Mouse (Mus musculus): Measurements from ENCODE around the gene Supt7l. TPM values are rescaled to one million over a fixed set of nuclear protein-coding genes. Genes with fewer than 3 reads are reported as not detected.
"Not testable (repeated sequence)": the region's sequence is repeated elsewhere in the genome, so short reads cannot be mapped to it uniquely, and the experiment has no call there.

Supt7l gene
- total RNA-seq (2021) = 10 to 100 TPM; 17.6 to 17.9 TPM

DNA sequence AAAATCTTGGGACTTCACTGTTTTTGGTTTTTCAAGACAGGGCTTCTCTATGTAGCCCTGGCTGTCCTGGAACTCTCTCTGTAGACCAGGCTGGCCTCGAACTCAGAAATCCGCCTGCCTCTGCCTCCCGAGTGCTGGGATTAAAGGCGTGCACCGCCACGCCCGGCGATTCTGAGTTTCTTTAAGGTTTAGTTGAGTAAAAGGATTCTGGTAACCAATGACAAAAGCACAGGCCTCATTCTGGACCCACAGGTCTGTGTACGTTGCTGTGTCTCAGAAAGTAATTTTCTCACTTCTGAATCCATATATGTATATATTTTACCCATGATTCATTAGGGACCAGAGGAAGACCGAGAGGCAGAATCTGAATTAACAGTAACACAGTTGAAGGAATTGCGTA, at the start of gene Supt7l:
TSS of gene Supt7l (minus strand) at position 101 of the 400 bp plus-strand sequence.
- DNase-seq; intact Hi-C loops (cut with DNase I): not testable (repeated sequence)

DNA sequence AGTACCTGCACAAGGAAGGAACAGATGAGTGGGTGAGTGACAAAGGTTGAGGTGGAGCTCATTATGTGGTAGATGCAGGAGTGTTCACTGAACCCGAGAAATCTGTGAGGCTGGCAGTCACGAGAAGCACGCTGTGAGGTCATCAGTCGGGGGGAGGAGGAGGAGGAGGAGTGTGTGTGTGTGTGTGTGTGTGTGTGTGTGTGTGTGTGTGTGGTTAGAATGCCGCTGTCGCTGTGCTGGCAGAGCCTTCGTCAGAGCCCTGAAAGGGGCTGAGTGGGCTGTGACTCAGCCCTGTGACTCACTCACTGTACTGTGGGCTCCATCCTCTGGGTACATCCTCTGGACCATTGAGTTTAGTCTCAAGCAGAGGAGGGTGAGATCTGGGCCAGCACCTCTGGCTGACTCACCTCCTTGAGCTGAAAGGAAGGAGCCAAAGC, 49.0 kb upstream of the Supt7l start:
- intact Hi-C loops (cut with DNase I) = no loop called here
- DNase-seq = no peak

DNA sequence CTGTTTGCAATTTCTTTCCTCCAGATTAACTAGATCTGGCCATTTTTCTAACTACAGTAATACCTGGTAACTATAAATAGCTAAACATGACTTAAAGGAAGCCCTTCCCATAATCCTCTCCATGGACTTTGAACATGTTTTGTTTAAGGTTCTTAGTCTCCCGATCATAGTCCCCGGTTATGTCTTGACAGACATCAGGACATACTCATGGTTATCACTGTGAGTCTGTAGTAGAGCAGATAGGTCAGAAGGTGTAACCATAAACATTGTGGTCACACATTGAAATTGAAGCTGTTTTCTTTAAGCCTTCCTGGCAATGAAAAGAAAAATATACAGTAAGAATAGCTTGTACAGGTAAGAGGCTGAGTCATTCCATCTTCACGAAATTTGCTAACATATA, 46.1 kb upstream of the Supt7l start:
- DNase-seq = no peak
- intact Hi-C loops (cut with DNase I) = no loop called here

DNA sequence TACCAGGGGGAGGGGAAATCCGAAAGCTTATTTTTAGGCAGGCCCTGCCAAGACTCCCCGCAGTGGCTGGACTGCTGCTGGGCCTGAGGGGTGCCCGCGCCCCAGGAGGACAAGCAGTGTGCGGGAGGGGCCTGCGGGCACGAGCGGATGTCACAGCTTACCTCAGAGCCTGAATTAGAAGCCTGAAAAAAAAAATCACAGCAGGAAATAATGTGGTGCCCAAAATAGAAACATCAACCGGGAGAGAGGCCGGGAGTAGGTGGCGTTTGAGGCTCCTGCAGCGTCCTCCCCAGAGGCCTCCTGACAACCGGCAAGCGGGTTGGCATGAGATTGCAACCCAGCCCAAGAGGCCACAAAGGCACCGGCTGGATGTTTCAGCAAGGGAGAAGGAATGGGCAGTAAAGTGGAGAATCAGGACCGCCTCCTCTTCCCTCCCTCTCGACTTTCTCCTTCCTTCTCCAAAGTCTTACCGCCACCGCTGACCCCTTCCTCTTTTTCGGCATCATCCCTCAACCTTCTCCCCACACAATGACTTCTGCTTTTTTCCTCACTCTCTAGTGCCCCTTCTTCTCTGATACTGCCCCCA, 43.5 kb upstream of the Supt7l start:
- peak; percentile 13 for DNase-seq
- intact Hi-C loops (cut with DNase I) = no loop called here

DNA sequence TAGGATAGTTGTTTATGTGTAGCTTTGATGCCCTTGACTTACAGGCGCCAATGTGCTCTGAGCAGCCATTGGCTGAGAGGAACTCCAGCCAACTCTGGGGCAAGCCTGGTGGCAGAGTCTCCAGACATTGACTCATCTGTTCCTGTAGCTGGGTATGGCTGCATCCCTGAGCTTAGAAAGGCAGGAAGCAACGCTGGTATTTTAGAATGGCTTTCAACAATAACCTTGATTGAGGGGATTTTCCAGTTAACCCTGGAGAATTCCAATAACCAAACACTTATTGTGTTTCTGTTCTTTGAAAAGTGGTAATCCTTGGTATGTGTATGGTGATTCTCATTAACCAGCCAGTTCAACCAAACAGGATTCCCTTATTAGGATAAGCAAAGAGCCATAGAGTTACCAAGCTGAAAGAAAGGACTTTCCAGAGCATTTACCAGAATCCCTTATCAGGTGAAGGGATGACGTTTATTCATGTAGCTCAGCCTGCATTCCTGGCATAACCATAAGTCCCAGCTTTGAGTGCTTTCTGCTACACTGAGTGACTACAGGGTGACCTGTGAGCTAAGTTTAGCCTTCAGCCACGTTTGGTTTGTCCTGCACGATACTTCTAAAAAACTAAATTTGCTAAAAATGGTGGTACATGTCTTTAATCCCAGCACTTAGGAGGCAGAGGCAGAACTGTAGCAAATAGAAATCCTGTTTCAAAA, 40.5 kb upstream of the Supt7l start:
- intact Hi-C loops (cut with DNase I) = loop anchor here (10.0 kb wide), 1 partner anchor 737 kb away; no protein-coding TSS in a partner anchor
- DNase-seq = no peak

DNA sequence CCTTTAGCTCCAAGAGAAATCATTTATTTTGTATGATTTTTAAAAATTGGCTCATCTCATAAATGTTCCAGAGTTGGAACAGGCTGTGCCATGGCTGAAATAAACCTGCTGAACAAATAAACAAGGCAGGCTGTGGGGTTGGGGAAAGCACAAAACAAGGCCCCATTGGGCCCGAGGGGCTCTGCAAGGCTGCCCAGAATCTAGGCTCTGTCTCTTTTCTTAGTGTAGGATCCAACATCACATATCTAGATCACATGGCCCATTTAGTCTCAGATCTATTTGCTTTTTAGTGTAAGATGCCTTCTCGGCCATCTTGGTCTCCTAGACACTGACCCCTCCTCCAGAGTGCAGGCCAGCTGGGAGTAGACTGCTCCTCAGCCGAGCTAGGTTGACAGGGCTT, 38.9 kb upstream of the Supt7l start:
- intact Hi-C loops (cut with DNase I) = loop anchor here (10.0 kb wide), 1 partner anchor 738 kb away; no protein-coding TSS in a partner anchor

DNA sequence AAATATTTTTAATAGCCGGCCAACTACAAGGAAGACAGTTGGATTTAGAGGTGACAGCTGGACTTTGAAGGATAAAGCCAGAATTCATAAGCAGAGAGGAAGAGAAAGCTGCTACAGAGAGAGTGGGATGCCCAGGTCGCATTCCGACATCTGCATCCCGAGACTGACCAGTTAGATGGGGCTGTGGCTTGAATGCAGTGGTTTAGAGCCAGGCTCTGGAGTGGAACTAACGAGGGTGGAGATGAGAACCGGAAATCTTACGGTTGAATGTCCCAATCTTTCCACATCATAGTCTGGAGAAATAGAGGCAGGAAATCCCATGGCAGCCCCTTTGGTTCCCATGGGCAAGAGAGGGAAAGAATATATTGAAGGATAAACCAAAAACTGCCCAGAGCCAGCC, 38.4 kb upstream of the Supt7l start:
- intact Hi-C loops (cut with DNase I) = loop anchor here (10.0 kb wide), 1 partner anchor 739 kb away; no protein-coding TSS in a partner anchor
- no peak for DNase-seq

More for the DNA sequence above, 38.9 kb upstream of the Supt7l start:
- no peak for DNase-seq

DNA sequence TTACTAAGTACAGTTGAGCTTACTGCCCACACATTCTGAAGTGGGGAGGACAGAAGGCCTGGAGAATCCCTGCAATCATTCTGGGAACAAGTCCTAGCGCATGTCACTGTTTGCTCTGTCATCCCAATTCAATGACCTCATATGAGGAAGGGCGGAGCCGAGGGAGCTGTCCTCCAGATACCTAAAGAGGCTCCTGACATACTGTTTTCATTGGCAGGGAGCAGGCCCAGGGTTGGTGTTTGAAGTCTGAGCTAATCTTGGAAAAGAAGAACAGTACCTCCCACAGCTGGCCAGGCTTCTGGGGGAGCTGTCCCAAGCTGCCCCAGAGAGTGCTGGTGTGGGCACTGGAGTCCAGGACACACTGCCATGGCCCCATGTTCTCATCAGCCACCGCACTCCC, 37.4 kb upstream of the Supt7l start:
- no peak for DNase-seq
- intact Hi-C loops (cut with DNase I) = loop anchor here (2.0 to 10.0 kb wide), 2 partner anchors 574 to 740 kb away; no protein-coding TSS in a partner anchor

DNA sequence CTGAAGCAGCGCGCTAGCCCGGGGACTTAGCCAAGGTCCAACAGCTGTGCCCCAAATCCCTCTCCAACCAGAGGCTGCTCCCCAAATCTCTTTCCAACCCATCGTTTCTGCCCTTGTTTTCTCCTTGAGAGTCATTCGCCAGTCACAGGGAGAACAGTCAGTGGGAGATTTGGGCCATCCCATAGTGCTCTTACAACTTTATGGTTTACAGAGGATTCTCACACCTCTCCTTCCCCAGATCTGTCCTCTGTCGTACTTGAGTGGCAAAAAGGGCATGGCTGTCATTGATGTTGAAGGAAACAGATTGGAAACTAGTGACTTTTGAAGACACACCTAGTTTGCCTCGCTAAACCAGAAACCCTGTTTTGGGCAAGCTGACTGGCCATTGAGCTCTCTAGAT, 36.3 kb upstream of the Supt7l start:
- DNase-seq = no peak
- intact Hi-C loops (cut with DNase I) = loop anchor here (2.0 to 10.0 kb wide), 2 partner anchors 575 to 741 kb away; no protein-coding TSS in a partner anchor

DNA sequence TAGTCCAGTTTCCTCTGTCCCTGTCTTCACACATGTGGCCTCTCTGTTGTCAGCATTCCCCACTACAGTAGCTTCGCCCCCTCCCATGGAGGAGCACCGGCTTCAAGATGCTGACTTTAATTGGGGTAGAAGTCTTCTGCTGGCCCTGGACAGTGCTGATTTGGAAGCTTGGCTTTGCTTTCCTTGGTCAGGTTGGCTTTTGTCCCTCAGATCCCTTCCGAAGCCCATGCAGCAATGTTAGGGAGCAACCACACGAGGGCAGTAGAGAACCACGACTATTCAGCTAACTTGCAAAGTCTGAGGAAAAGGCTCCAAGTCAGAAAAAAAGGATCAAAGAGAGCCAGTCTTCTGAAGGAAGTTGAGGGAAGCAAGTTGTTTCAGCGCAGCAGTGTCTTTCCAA, 35.9 kb upstream of the Supt7l start:
- peak; percentile 67 for DNase-seq
- intact Hi-C loops (cut with DNase I) = loop anchor here (10.0 kb wide), 1 partner anchor 741 kb away; no protein-coding TSS in a partner anchor

DNA sequence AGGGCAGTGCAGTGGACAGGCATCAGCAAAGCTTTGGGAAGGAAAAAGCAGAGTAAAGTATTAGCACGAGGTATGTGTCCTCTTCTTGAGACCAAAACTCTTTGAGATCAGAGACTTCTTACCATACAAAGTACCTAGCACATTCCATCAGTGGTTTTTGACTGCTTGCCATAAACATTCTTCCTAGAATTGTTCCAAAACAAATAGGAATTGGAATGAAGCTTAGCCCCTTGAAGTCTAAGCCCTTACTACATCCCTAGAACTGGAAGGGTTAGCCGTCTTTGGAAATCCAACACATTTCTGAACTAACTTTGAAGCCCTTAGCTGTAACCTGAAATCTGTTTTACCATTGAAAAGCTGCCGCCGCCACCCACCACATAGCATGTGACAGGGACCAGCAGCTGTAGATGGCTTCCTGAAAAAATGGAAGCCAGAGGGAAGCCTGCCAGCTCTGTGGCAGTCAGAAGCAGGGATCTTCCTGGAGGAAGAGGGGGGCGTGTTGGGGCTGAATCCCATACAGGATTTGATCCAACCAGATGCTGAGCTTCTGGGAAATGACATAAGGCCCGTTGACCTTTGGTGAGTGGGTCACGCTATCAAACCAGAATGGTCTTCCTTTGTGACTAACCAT, 34.5 kb upstream of the Supt7l start:
- intact Hi-C loops (cut with DNase I) = loop anchor here (10.0 kb wide), 1 partner anchor 743 kb away; no protein-coding TSS in a partner anchor
- DNase-seq = no peak

DNA sequence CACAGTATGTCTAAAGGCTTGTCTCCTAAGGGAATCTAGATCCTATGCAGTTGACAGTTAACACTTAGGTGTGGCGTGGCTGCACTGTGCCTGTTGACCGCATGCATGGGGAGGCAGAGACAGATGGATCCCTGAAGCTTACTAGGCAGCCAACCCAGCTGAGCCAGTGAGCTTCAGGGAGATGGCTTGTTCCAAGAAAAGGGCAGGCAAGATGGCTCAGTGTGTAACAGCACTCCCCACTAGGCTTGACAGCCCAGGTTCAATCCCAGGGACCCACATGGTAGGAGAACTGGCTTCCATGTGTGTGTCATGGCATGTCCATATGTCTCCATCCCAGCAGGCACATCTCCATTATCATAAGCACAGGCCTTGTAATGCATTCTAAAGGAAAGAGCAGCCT, 32.7 kb upstream of the Supt7l start:
- intact Hi-C loops (cut with DNase I) = loop anchor here (10.0 kb wide), 1 partner anchor 744 kb away; no protein-coding TSS in a partner anchor
- DNase-seq = no peak

DNA sequence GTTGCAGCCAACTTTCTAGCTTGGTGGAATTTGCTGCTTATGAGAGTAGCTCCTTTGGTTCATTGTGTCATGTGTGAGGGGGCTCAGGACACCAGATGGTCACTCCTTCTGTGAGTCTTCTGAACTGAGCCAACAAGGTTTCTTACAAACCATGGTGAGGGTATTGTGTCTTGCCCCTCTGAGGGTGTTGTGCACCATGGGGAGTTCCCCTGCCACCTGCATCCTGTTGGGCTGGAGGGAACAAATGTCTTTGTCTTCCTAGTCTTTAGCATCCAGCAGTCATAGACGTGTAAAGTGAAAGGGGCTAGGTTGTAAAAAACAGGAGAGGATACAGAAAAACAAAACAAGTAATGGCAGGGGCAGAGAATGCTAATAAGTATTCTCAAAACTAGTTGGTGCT, 31.8 kb upstream of the Supt7l start:
- intact Hi-C loops (cut with DNase I) = no loop called here
- DNase-seq = no peak

DNA sequence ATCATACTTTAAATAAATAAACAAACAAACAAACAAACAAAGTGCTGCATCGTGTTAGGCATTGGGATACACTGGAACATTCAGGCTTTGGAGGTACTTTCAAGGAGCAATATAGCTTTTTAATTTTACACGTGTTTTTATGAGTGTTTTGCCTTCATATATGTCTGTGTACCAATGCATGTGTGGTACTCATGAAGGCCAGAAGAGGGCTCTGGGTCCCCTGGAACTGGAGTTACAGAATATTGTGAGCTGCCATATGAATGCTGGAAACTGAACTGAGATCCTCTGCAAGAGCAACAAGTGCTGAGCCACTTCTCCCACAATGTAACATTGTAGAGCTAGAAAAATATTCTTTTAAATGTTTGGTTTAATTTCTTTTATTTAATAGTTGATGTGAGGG, 7.6 kb upstream of the Supt7l start:
- DNase-seq = no peak
- intact Hi-C loops (cut with DNase I) = no loop called here

DNA sequence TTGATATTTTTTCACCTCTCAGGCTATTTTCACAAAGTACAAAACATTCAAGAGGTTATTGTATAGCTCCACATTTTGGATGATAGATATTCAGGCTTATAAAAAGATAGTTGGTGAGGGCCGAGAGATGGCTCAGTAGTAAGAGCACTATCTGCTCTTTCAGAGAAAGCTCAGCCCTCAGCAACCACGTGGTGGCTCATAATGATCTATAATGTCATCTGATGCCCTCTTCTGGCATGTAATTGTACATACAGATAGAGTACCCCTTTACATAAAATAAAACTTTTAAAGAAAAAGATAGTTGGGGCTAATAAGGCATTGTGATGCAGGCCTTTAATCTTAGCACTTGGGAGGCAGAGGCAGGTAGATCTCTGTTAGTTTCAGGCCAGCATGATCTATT, 953 bp upstream of the Supt7l start:
- intact Hi-C loops (cut with DNase I) = no loop called here
- DNase-seq = no peak

DNA sequence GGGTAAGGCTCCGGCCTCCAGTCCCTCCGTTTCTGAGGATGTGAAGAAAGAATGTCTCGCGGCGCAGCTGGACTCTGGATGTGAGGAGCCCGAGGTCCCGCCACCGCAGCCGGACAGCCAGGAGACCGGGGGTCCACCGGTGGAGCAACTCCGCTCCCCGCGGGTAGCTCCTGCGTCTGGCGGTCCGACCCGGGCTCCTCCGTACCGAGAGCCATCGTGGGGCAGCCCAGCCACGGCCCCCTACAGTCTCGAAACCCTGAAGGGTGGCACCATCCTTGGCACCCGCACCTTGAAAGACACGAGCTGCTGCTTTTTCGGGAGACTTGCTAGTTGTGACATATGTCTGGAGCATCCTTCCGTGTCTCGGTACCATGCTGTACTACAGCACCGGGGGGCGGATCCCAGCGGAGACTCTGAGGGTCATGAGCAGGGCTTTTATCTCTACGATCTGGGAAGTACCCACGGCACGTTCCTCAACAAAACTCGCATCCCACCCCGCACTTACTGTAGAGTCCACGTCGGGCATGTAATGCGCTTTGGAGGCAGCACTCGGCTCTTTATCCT, 408 bp downstream of the Supt7l start:
- intact Hi-C loops (cut with DNase I) = no loop called here
- DNase-seq = no peak

DNA sequence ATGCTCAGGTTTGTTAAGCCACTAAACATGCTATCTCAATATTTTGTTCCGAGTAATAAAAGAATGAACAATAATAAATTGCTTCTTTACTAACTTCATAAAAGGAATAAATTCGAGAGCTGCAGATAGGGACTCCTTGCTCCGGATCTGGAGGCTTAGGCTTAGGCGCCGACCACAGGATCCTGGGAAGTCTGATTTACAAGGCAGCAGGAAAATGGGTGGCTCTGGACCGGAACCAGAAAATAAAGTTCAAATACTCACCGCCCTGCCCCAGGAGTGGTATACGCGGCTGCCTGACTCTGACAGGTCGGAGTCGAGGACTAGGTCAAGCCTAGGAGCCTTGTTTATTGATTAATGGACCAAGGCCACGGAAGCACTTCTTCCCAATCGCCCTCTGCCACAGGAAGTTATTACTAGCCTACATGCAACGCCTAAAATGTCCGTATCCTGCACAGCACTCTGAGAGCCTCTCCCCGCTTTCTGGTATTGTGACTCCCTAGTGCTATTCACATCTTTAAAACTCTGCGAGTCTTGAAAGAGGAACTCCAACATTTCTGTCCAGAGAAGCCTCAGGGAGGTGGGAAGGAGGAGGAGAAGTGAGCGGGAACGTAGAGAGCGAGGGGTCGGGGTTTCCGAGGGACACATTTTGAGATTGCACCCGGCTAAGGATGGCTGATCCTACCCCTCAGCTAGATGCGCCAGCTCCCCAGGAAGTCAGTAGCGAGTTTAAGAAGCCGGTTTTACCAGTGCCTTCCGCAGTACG, 1.1 kb downstream of the Supt7l start, which contains the start of gene Slc4a1ap:
TSS of gene Slc4a1ap (plus strand) at position 642 of the 763 bp plus-strand sequence.
- peak; percentile 66 for DNase-seq
- intact Hi-C loops (cut with DNase I) = no loop called here

DNA sequence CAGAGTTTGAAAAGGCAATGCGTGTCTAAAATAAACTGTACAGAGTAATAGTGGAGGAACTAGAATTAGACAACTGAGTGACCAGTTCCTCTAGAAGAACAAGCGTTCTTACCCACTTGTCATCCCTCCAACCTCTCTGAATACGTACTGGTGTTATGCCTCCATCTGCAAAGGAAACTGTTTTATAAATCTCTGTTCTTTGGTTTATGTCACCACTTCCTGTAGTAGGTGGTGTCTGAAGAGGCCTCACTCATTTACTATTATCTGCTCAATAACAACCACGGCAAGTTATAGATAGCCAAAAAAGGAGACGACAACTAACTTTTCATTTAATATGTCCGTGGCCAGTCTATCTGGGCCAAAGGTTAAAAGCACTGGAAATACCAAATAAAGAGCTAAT, 7.1 kb downstream of the Supt7l start:
- no peak for DNase-seq
- intact Hi-C loops (cut with DNase I) = no loop called here

DNA sequence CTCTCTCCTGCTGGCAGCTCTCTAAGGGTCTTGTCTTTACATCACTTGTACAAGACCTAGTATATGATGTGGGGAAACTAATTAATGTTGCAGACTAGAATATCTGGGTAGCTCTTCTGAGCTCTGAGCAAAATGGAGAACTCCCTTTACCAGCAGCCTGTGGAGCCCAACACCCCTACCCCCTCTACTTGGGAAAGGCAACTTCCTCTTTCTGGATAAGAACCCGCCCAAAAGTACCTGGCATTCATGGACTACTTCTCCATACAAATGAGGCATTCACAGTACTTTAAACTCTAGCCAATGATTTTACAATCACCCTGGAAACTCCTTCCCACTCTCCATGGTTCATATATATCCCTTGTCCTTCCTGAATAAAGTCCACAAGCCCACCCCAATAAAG, 15.1 kb downstream of the Supt7l start:
- no peak for DNase-seq
- intact Hi-C loops (cut with DNase I) = no loop called here

DNA sequence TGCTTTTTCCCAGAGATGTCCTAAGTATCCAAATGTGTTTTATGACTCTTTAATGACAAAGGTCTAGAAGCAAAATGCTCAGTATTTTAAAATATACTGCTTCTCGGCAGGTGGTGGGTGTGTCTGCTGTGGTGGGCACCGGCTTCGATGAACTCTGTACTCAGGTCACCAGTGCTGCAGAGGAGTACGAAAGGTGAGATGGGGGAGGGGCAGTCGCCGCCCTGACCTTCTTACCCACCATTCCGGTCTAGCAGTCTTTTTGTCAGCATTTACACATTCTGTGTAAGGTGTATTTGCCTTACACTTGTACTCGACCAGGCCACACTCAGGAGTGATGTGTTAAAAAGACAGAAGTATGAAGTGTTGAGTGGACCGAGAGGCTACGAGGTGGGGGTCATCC, 22.8 kb downstream of the Supt7l start:
- DNase-seq = no peak
- intact Hi-C loops (cut with DNase I) = no loop called here
